Mouse (Mus musculus): ENCODE data around the gene Ptprg. TPM values are rescaled to one million over a fixed set of nuclear protein-coding genes. Genes with fewer than 3 reads are reported as not detected.
A peak's percentile ranks its signal among the peaks of the same experiment; 100 is the strongest.

Ptprg gene
- total RNA-seq, 4 experiments from 2014 or later, result 13.3 to 22.4 (median 19.1) TPM

DNA sequence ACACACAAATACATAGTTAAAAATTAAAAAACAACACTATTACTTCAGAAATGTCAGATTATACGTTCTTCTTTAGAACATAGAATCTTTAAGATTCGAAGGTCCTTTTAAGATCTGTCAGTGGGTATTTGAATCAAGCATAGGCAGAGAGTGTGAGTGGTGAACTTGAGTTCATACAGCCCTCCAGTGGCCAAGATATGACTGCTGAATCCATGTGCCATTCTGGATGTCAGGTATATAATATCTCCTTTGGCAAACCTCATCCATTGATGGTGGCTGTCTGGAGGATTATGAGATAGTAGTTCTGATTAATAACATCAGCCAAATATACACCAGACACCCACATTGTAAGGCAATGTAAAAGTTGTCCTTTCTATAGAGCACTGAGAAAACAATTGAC lies 266.0 kb downstream of the Ptprg start:
- no peak for DNase-seq (ENCODE audit: low spot score in 2 of 2)

DNA sequence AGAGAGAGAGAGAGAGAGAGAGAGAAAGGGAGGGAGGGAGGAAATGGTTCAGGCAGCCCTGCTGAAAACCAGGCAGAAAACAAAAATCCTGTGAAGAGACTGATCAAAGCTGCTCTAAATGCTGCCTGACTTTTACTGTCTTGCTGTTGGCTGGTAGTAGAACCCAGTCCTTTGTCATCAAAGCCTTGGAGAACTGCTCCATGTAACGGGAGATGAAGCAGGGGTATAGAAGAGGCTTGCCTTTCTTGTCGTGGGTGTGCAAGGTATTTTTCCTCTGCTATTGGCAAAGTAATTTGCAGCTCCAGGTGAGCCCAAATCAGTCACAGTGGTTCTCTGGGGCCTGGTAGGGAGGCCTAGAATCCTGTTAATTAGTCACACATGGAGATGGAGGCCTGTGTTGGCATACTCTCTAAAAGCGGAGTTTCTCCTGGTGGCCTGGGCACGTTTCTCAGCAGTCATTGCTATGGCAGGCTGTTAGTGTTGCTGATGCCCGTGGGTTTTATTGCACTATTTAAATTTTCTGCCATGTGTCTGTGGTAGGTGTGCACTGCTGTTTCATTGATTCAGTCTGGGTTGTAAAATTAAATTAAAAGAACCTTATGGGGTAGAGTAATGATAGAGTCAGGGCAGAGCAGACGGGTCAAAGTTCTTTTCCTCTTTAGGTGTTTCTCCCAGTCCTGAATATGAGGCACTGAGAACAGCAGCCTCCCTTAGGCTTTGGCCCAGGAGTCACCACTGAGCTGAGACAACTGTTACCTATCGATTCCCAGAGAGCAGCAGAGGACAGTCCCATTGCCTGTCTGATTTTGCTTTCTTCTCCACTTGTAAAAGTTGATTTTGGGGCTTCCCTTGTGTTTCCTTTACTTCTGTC lies 269.7 kb downstream of the Ptprg start:
- DNase-seq (ENCODE audit: low spot score in 2 of 2), result no peak

DNA sequence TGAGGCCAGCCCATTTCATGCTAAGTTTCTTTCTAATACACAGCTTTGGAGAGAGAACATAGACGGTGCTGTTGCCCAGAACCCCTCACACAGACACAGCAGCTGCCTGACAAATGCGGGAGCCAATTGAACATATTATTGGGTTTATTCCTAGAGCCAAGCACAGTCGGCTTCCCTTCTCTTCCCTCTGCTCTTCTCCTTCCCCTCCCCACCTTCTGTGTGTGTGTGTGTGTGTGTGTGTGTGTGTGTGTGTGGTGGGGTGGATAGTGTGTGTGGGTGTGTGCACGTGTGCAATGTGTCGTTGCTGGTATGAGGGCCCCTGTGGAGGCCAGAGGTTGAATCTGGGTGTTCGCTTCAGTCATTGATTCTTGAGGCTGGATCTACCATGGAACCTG lies 270.4 kb downstream of the Ptprg start:
- no peak for DNase-seq (ENCODE audit: low spot score in 2 of 2)

DNA sequence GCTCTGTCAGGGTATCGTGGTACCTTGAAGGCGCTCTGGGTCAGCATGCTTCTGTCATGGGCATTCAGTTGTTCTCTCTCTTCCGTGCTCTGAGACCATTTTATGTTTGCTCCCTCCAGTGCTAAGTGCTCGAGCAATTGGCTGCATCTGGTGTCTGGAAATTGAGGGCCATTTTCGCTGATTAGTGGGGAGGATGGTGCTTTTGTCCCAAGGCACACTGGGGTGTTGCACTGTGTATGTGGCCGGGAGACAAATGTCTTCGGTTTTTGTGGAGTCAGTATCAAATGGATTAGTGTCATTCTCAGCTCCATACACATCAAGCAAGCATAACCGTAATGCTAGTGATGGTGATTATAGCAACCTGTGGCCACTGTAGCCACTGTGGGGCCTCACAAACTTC lies 271.6 kb downstream of the Ptprg start:
- no peak for DNase-seq (ENCODE audit: low spot score in 2 of 2)

DNA sequence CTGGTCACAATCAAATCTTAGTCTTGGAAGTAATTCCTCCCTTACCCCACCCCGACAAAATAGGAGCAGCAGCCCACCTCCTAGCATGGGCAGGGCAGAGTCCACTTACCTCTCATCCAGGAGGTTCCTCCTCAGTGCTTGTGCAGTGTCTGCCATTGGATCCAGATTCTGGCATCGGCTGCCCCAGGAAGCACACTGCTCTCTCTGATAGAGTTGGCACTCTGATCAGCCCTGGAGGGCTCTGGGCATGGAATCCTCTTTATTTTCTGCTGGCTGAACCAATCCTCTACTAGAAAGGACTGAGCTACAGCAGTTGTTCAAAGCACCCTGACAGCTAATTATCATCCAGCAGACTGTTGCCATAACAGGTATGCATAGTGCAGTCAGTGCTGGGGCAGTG lies 272.2 kb downstream of the Ptprg start:
- no peak for DNase-seq (ENCODE audit: low spot score in 2 of 2)

DNA sequence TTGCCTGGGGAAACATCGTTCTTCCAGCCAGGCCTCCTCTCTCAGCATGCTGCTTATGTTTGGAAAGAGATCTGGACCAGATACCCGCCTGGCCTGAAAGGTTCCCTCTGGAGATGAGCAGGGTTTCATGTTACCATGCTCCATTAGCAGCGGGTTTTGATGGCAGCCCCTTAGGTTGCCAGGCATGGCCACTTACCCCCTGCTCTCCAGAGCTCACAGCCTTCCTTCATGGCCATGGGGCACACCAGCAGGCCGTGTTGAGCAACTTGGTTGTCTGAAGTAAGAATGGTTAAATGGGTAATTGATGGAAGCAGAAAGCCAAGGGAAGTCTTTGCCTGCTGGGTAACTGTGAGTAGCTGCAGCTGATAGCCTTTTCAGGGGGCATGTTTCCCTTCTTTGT lies 274.8 kb downstream of the Ptprg start:
- DNase-seq (ENCODE audit: low spot score in 2 of 2), result peak in 1 of 2 experiments; percentile 4

DNA sequence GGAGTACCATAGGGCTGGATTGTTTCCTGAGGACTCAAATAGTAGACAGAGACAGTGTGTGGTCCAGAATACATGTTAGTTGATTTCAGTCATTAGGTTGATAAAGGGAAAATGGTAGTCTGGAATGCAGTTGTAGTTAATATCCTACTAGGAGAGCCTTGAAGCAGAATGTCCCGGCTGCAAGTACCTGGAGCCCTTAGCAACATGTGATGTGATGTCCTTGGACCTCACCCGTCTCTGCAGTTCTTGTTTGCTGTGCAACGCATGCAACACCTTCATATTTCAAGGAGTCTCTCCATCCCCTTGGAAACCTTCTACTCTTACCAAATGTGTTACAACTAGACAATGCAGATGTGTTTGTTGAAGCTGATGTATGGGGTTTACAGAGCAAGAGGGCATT lies 280.3 kb downstream of the Ptprg start:
- no peak for DNase-seq (ENCODE audit: low spot score in 2 of 2)

DNA sequence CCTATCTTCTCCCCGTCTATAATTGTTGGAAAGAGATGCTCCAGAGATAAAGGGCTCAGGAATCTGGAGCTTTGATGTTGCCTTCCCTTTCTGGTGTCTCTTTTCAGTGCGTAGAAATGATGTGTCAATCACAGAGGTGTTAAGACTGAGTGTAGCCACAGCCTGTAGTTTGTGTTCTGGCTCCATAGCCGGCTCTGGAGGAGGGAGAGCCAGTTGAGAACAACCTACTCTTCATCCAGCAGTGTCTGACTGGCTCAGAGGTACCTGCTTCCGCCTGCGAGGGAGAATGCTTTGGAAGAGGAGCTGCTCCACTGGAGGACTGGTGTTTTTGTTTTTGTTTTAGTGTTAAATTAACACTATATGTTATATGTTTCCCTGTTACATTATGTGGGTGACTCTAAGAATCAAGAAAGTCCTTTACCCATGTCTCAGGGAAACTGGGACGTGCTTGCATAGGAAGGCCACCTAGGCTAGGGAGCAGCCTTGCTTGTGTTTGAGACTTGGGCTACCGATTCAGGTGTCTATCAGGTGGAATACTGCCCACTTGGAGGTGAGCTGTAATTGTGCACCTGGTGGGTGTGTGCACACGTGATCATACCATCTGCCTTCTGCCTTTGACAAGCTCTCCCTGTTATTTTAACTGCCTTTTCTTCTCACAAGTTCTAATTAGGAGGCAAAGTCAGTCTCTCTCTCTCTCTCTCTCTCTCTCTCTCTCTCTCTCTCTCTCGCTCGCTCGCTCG lies 282.5 kb downstream of the Ptprg start:
- no peak for DNase-seq (ENCODE audit: low spot score in 2 of 2)

DNA sequence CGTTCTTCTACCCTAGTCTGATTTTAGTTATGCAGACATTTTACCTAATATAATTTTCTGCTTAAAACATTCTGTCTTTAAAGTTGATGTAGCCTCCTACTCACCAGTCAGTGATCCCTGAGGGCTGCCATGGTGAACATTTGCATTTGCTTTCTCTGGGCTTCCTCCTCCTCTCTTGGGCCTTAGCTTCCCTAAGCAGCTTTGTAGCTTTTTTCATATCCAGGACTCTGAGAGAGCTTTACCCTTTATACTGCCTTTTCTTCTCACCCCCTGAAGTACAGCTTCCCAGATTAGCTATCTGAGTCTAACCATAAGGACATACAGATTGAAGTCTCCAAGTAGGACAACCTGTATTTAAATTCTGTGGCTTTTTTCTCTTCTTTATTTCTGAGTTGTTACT lies 284.4 kb downstream of the Ptprg start:
- no peak for DNase-seq (ENCODE audit: low spot score in 2 of 2)

DNA sequence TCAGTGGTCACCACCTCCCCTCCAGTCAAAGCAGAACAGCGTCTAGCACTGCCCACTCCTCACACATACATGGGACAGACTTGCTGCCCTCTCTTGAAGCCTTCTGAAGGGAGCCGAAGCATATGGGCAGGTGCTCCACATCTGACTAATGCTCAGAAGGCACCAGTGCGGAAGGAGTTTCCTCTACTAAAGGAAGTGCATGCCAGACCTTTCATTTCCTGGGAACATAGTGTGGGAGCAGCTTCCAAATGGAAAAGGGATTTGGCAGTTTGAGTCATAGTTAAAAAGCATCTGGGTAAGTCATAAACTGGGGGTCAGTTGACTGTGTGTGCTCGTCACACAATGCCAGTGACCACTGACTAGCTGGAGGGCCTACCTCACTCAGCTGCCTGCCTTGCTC lies 288.3 kb downstream of the Ptprg start:
- DNase-seq (ENCODE audit: low spot score in 2 of 2), result no peak

DNA sequence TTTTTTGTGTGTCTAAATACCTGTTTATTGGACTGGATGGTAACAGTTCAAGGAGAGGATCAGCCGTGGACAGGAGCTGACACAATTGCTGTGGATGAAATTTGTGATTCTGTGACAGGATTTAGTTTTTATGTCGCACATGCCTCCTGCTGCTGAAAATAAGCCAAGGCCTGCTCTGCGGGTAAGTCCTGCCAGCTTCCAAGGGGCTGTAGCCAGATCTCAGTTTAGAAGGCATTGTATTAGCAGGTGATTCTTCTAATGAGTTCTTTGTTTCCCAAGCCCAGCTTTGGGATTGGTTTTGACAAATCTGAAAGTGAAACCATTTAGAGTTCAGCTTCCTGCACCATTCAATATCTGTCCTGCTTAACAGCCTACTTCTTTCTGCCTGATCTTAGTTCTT lies 299.6 kb downstream of the Ptprg start:
- DNase-seq (ENCODE audit: low spot score in 2 of 2), result no peak

DNA sequence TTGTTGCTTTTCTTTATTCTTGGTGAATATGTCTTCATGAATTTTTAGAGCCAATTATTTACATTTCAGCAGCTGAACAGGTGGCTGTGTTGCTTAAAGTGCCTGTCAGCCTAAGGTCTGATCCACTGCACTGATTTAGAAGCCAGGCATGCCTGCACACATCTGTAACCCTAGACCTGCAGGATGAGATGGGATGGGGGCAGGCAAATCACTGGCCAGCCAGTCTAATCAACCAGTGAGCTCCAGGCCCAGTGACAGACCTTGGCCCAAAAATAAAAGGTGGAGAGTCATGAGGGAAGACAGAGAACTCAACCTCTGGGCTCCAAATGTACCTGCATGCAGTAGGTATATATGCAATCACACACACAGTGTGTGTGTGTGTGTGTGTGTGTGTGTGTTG lies 302.2 kb downstream of the Ptprg start:
- DNase-seq (ENCODE audit: low spot score in 2 of 2), result no peak

DNA sequence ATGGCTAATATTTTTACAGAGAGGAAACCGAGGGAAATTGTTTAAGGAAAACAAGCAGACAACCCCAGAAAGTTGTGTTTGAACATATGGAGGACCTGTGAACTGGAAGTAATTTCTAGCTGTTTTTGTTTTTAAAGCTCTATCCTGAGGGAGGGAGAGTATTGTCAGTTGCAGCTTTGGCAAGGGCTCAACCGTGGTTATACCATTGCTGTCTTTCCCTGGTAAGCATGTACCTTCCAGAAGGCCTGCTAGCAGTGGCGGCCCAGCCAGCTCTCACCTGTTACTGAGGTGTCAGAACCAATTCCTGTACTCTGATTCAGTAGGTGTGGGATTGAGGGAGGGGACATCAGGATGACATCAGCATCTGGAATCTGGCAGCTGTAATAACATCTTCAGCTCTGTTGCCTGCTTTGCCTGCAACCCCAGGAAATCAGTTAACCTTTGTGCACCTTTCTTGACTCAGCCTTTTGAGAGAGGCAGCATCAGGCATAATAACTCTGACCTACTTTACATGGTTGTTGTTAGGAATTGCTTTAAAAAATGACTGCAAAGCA lies 304.7 kb downstream of the Ptprg start:
- DNase-seq (ENCODE audit: low spot score in 2 of 2), result no peak

DNA sequence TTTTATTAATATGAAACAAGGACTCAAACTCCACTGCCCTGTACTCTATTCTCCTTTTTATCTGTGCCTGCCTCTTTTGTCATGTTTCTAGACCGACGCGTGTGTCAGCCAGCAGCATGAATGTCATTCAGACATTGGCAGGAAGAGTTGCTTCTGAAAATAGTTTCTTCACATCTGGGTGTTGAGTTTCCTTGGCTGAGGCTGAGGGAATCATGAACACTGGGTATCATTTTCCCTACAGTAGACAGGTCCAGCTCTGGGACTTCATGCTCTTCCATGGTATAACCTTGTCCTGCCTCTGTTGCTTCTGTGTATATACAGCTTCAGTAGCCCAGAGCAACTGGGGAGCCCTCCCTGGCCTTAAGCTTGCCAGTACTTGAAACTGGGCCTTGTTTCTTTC lies 310.0 kb downstream of the Ptprg start:
- peak; percentile 39 to 40 for DNase-seq (ENCODE audit: low spot score in 2 of 2)

DNA sequence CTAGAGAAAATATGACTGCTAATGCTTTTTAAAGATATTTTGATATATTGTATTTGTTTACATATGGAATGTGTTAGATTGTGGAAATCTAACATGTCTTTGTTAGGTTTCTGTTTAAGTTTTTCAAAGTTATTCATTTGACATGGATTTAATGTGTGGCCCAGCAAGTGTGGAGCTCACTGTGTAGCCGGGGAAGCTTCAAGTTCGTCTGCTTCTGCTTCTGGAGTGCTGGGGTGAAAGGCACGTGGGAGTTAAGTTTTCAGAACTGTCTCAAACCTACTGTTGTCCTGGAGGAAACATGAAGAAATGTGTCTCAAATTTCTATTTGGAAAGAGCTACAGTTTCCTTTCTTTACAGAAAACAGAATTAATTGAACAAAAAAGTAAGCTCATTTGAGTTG lies 311.5 kb downstream of the Ptprg start:
- DNase-seq (ENCODE audit: low spot score in 2 of 2), result no peak

DNA sequence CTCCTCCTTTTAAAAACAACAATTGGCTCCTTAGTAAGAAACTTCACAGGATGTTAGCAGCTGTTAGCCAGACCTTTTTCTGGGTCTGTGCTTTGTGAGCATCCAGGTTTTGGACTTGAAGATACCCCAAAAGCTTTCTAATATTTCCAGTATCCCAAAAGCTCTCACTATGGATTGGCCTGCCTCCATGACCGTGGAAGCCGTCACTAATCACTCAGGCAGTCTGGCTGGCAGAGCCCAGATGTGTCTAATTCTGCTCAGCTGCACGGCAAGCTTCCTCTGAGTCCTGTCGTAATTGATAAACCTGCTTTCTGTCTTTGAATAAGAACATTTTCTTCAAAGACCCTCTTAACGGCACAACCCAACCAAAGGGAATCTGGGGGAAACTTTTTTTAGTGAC lies 312.0 kb downstream of the Ptprg start:
- no peak for DNase-seq (ENCODE audit: low spot score in 2 of 2)

DNA sequence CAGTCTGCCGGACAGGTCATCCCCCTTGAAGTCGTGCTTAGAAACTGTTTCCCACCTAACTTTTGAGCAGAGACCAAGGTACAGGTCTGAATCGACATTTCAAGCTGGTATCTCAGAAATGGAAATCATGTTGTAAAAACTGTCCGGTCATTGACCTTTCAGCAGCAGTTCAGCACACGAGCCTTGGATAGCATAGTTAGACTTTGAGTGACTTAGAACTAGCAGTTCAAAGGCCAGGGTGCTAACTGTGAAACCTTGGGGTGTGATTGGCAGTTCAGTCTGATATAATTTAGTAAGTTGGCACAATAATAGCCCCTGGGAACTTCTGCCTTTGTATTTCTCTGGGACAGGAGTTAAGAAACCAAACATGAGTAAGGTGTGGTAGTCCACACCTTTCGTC lies 312.5 kb downstream of the Ptprg start:
- no peak for DNase-seq (ENCODE audit: low spot score in 2 of 2)

DNA sequence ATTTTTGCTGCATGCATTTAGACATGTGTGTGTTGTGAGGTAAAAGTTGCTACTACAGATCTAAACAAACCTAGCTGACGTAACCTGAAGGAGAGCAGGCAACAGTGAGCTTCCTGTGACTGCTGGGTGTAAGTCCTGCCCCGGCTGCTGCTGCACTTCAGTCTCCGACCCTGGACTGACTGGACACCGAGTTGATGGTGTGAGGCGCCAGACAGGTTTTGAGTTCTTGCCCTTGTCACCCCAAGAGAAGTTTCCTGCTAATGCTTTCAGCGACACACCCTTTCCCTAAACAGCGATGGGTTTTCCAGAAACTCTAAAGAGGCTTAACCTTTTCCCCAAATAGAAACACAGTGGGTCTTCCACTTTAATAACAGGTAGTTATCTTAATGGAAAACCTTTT lies 313.1 kb downstream of the Ptprg start:
- no peak for DNase-seq (ENCODE audit: low spot score in 2 of 2)

DNA sequence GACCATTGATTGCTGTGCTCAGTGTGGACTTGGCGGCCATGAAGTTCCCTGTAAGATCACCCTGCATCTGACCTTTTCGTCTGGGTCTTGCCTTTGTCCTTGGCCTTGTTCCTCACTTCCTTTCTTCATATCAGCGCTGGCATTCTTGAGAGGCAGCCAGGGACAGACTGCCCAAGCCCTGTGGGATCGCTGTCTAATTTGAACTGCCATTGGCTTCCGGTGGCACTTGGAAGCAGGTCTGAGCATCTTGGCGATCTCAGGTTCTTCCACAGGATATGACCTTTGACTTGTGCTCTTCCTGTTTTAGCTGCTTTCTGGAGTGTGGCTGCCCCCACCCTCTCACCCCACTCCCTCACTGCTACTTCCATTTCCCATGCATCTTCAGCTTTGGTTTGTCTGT lies 315.3 kb downstream of the Ptprg start:
- peak; percentile 50 to 61 for DNase-seq (ENCODE audit: low spot score in 2 of 2)

DNA sequence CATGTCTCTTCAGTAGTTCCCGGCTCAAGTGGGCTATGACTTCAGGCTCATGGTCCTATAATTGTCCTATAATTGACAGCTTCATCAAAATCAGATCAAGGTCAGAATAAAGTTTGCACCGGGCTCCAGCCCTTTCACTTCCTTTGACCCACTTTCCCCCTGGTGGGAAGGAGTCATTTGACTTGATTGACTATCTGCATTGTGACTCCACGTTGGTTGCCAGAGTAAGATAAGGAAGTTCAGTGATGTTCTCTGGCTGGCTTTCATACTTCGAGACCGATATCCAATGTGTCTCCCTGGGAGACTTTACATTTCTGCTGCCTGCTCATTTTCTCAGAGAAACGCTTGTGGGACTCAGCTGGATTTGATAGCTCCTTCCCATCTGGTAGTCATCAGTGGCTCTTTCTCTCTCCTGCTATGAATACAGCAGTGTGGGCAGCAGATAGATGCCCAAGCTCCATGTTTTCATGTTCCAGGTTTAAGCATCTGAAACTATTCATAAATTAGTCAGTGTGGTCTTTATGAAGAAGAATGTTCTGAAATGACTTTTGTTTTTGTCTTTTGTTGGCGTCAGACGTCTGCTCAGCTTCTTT lies 318.5 kb downstream of the Ptprg start:
- DNase-seq (ENCODE audit: low spot score in 2 of 2), result no peak

DNA sequence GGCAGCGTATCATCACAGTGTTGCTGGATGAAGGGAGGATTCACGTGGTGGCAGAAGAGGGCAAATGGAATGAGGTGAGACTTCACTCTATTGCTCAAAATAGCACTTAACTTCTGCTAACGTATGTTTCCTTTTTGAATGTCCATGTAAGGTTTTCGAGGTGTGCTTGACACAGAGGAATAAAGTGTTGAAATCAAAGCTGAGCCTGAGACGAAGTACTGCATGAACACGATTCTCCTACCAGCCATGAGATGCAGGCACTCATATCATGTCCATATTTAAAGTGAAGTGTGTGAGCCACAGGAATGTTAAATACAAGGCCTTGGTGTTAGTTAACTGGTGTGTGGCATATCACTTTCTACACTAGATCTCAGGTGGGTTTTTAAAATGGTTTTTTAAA lies 320.9 kb downstream of the Ptprg start:
- DNase-seq (ENCODE audit: low spot score in 2 of 2), result no peak
